Mouse (Mus musculus) C2C12 (cell line): ENCODE results near the gene Gm6993. TPM values are rescaled to one million over a fixed set of nuclear protein-coding genes. Genes with fewer than 3 reads are reported as not detected.

Experiments used
- H3K27me3 ChIP-seq: one replicate; pipeline ENCODE4 v1.6.1; 2011; ENCODE audit not compliant: control insufficient read depth, insufficient read depth, insufficient read length
- H3K36me3 ChIP-seq: one replicate; pipeline ENCODE4 v1.6.1; 2011; ENCODE audit not compliant: control insufficient read depth, insufficient read depth
- H3K4me3 ChIP-seq: one replicate; pipeline ENCODE4 v1.5.1; 2011; ENCODE audit warnings: mild to moderate bottlenecking, control low read depth; ENCODE audit not compliant: poor library complexity, insufficient read depth, severe bottlenecking
- H3K79me2 ChIP-seq: one replicate; pipeline ENCODE4 v1.6.1; 2011; ENCODE audit not compliant: control insufficient read depth, insufficient read depth
- H3K79me3 ChIP-seq: one replicate; pipeline ENCODE4 v1.6.1; 2011; ENCODE audit warnings: low read depth, control low read depth
- H3ac ChIP-seq: one replicate; pipeline ENCODE3; 2011; ENCODE audit warnings: low read depth; ENCODE audit not compliant: control insufficient read depth, insufficient read length
- CEBPB ChIP-seq: IDR thresholded peaks from one replicate; pipeline ENCODE4 v1.6.1; 2011; ENCODE audit warnings: low read depth, mild to moderate bottlenecking, control low read depth, moderate library complexity
- CTCF ChIP-seq: IDR thresholded peaks from one replicate; pipeline ENCODE4 v1.5.1; 2011; ENCODE audit not compliant: control insufficient read depth, insufficient read depth, insufficient read length
- MAX ChIP-seq: IDR thresholded peaks from one replicate; pipeline ENCODE4 v1.6.1; 2011; ENCODE audit warnings: mild to moderate bottlenecking, control low read depth
- MYOD1 ChIP-seq: IDR thresholded peaks from one replicate; pipeline ENCODE4 v1.6.1; 2011; ENCODE audit warnings: low read depth; ENCODE audit not compliant: control insufficient read depth, insufficient read length
- USF1 ChIP-seq: IDR thresholded peaks from one replicate; pipeline ENCODE4 v1.6.1; 2011; ENCODE audit warnings: low read depth, mild to moderate bottlenecking, control low read depth, moderate library complexity
- polyA plus RNA-seq: library from polyadenylated mRNA; unstranded; fragments of >200 nt; fragmentation: generic; extraction: Trizol; gene quantifications from one replicate; pipeline ENCODE4 v1.2.1, GENCODE M21; 2012; ENCODE audit warnings: missing spikeins

The Gm6993 gene
- polyA plus RNA-seq, 1 experiment = not detected

GRCm38 (mm10) chr12:31289046-31289445, 48.5 kb downstream of the Gm6993 start:
- Histone ChIP-seq H3K36me3 (peaks cover 99% of the 10 kb centered on the region), H3K79me3 (peaks cover 34% of the 10 kb centered on the region), H3K79me2 (peaks cover 85% of the 10 kb centered on the region), H3K4me3 (no peak overlapping the region), H3K27me3 (no peaks in the 10 kb centered on the region), H3ac (no peak overlapping the region)
- TF ChIP-seq MAX = no peak
- no peak for TF ChIP-seq MYOD1
- TF ChIP-seq CTCF = no peak
- TF ChIP-seq CEBPB = no peak
- no peak for TF ChIP-seq USF1

Other genes starting within 250 kb of the Gm6993 start
- 0.90 TPM for gene Fam110c, start 166.9 kb upstream of the Gm6993 start, polyA plus RNA-seq
- 96.1 TPM for gene Lamb1, start 24.5 kb downstream of the Gm6993 start, polyA plus RNA-seq
- gene Dld, start 110.7 kb downstream of the Gm6993 start, polyA plus RNA-seq = 32.4 TPM
- not detected for gene Slc26a3, start 150.1 kb downstream of the Gm6993 start, polyA plus RNA-seq